Mouse (Mus musculus) common myeloid progenitor, adult 5-6 weeks (primary cell): ENCODE measurements around the gene Pwwp2a. TPM values are rescaled to one million over a fixed set of nuclear protein-coding genes. Genes with fewer than 3 reads are reported as not detected.

Source experiments
- ATAC-seq: replicated peaks from 2 replicates; pipeline ENCODE4 v1.8.0; 2016; ENCODE audit warnings: low read depth, mild to moderate bottlenecking, moderate TSS enrichment, inconsistent platforms; ENCODE audit not compliant: poor library complexity, severe bottlenecking
- total RNA-seq: library from RNA; stranded (forward); fragments of 200-1000, 187-1606 nt; gene quantifications from 2 replicates; pipeline ENCODE4 v1.2.3, GENCODE M21; 2017

The Pwwp2a gene
- total RNA-seq, result 55.6 and 58.8 TPM in 2 replicates

- ATAC-seq, result peak; percentile 97
Measured at GRCm38 (mm10) chr11:43681472-43682414, at the start of gene Pwwp2a. TSS of gene Pwwp2a (plus strand) at chr11:43681998.

GRCm38 (mm10) chr11:43632566-43632965 is 49.2 kb upstream of the Pwwp2a start:
- ATAC-seq, result peak; percentile 81

GRCm38 (mm10) chr11:43633165-43633564 is 48.6 kb upstream of the Pwwp2a start:
- no peak for ATAC-seq

GRCm38 (mm10) chr11:43633658-43634401 is 48.0 kb upstream of the Pwwp2a start:
- peak; percentile 60 for ATAC-seq

- ATAC-seq, result no peak
Measured at GRCm38 (mm10) chr11:43636761-43637160, 45.0 kb upstream of the Pwwp2a start.

GRCm38 (mm10) chr11:43638486-43638885 is 43.3 kb upstream of the Pwwp2a start:
- no peak for ATAC-seq

DNA sequence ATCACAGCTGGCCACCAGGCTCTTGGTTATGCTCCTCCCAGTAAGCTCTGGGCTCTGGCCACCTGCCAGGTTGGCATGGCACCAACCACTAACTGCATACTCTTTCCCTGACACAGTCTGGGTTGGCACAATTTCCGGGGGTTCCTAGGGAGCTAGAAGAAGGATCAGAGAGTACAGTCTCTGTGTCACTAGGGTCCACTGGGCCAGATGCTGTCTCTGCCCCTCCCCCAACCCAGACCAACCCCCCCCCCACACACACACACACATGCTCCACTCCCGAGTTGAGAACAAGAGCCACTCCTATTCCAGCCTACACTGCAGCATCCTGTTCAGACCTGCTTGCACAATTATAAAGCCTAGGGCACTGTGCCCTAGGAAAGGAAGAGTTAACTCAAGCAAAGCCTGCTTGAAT is 38.6 kb upstream of the Pwwp2a start:
- ATAC-seq, result peak; percentile 82

DNA sequence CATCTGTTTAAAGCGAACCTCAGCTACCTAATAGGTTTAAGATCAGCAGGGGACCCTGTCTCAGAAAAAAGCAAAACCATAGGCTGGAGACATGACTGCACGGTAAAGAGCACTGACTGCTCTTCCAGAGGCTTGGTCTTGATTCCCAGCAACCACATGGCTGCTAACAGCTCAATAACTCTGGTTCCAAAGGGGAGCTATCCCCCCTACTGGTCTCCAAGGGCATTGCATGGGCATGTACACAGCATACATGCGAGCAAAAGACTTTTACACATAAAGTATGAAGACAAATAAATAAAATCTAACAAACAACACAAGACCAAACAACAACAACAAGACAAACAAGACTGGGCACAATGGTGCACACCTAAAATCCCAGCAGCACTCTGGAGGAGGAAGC is 36.5 kb upstream of the Pwwp2a start:
- no peak for ATAC-seq

GRCm38 (mm10) chr11:43653051-43653475 is 28.7 kb upstream of the Pwwp2a start:
- 0 out of 2 replicates have a peak, but pooled peaks have one; percentile 36 for ATAC-seq

- no peak for ATAC-seq
Measured at GRCm38 (mm10) chr11:43656464-43656863, 25.3 kb upstream of the Pwwp2a start.

DNA sequence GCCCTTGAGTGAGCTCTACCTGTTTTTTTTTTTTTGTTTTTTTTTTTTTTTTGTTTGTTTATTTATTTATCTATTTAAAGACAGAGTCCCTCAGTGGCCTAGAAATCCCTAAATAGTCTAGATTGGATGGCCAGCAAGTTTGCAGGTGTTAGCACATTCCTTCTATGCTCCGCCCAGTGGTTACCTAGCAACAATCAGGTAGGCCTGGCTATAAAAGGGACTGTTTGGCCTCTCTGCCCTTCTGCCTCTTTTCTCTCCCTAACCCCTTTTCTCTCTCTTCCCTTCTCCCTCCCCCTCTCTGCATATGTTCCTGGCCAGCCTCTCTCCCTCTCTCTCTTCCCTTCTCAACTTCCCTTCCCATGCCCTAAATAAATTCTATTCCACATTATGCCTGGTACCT is 23.8 kb upstream of the Pwwp2a start:
- no peak for ATAC-seq

GRCm38 (mm10) chr11:43667038-43667745 is 14.6 kb upstream of the Pwwp2a start:
- ATAC-seq, result no peak

- no peak for ATAC-seq
Measured at GRCm38 (mm10) chr11:43682415-43683217, 818 bp downstream of the Pwwp2a start.

GRCm38 (mm10) chr11:43688850-43689249 is 7.1 kb downstream of the Pwwp2a start:
- ATAC-seq, result no peak

- no peak for ATAC-seq
Measured at GRCm38 (mm10) chr11:43696623-43697022, 14.8 kb downstream of the Pwwp2a start.

- no peak for ATAC-seq
Measured at GRCm38 (mm10) chr11:43698621-43699020, 16.8 kb downstream of the Pwwp2a start.

- peak; percentile 47; the same call in 1 of the 2 replicates for ATAC-seq
Measured at GRCm38 (mm10) chr11:43700291-43700690, 18.5 kb downstream of the Pwwp2a start.

- ATAC-seq, result peak; percentile 60
Measured at GRCm38 (mm10) chr11:43703552-43703951, 21.8 kb downstream of the Pwwp2a start.

- ATAC-seq, result no peak
Measured at GRCm38 (mm10) chr11:43705751-43706150, 24.0 kb downstream of the Pwwp2a start.
